14 mouse cellular contexts compared by ENCODE assay signal in genomic region chr2:168125288-168126089, GRCm38 (mm10). TPM values are rescaled to one million over a fixed set of nuclear protein-coding genes. Genes with fewer than 3 reads are reported as not detected.
DNase-seq lines count a peak whose midpoint lies in the region; ATAC-seq and TF ChIP-seq lines count a peak whose summit lies in the region.
"Had no signal": no experiment of that assay in that cellular context is flagged by ENCODE, and none has a peak within 500 bp of the region (broad histone marks: within the 10 kb centered on the region; RNA-seq: fewer than 3 reads in every experiment).

No protein-coding gene starts in this region.

- H3K4me2 ChIP-seq in heart, embryonic 15.5 days, result no peak overlapping the region; the same call in 1 of the 2 replicates
- no peak overlapping the region for H3K4me2 ChIP-seq in midbrain, embryonic 11.5 days
- H3K4me2 ChIP-seq in midbrain, embryonic 14.5 days (ENCODE audit: low read length), result no peak overlapping the region
- H3K4me2 ChIP-seq: limb, embryonic 13.5 days had no signal

- H3K36me3 ChIP-seq in heart, embryonic 15.5 days, result no peaks in the 10 kb centered on the region
- H3K36me3 ChIP-seq in midbrain, embryonic 11.5 days (ENCODE audit: control insufficient read depth, insufficient read depth, low read length), result no peaks in the 10 kb centered on the region
- H3K36me3 ChIP-seq in midbrain, embryonic 14.5 days (ENCODE audit: control insufficient read depth, insufficient read depth, low read length), result no peaks in the 10 kb centered on the region
- no peaks in the 10 kb centered on the region for H3K36me3 ChIP-seq in ES-E14 (ENCODE audit: control insufficient read depth, insufficient read depth, low read length, poor library complexity, severe bottlenecking)
- H3K36me3 ChIP-seq: limb, embryonic 13.5 days had no signal

- H3K4me1 ChIP-seq in heart, embryonic 15.5 days (replicated peaks), result peaks cover 36% of the 10 kb centered on the region
- peaks cover 11% of the 10 kb centered on the region for H3K4me1 ChIP-seq in midbrain, embryonic 11.5 days (ENCODE audit: control insufficient read depth, insufficient read depth, low read length)
- H3K4me1 ChIP-seq in midbrain, embryonic 14.5 days (ENCODE audit: control insufficient read depth, insufficient read depth, low read length), result 0 out of 2 replicates have a peak, but pooled peaks cover 3% of the 10 kb centered on the region
- H3K4me1 ChIP-seq in ES-E14 (ENCODE audit: control insufficient read depth in 2 of 2, insufficient read depth in 2 of 2, low read length in 2 of 2, poor library complexity in 1 of 2), result peaks cover 0 to 21% of the 10 kb centered on the region in 2 experiments; a peak in 2 of 4 replicates

- H3K27me3 ChIP-seq in heart, embryonic 15.5 days, result no peaks in the 10 kb centered on the region
- H3K27me3 ChIP-seq in midbrain, embryonic 11.5 days (ENCODE audit: control insufficient read depth, insufficient read depth, low read length), result no peaks in the 10 kb centered on the region
- no peaks in the 10 kb centered on the region for H3K27me3 ChIP-seq in midbrain, embryonic 14.5 days (ENCODE audit: control insufficient read depth, insufficient read depth, low read length)
- H3K27me3 ChIP-seq: limb, embryonic 13.5 days had no signal

- H3K4me3 ChIP-seq in heart, embryonic 15.5 days, result no peak overlapping the region
- H3K4me3 ChIP-seq in midbrain, embryonic 11.5 days (ENCODE audit: low read depth, low read length), result no peak overlapping the region
- no peak overlapping the region for H3K4me3 ChIP-seq in midbrain, embryonic 14.5 days (replicated peaks; ENCODE audit: low read depth, low read length)
- H3K4me3 ChIP-seq in ES-E14 (ENCODE audit: insufficient read depth in 1 of 2, low read depth in 1 of 2, low read length in 2 of 2, poor library complexity in 1 of 2, severe bottlenecking in 1 of 2), result no peak overlapping the region
- H3K4me3 ChIP-seq: limb, embryonic 13.5 days had no signal

- no peak overlapping the region for H3K9ac ChIP-seq in heart, embryonic 15.5 days
- H3K9ac ChIP-seq in midbrain, embryonic 11.5 days (ENCODE audit: low read length), result peak overlapping the region; percentile 33; the same call in 1 of the 2 replicates
- no peak overlapping the region for H3K9ac ChIP-seq in midbrain, embryonic 14.5 days (replicated peaks; ENCODE audit: low read length)
- no peak overlapping the region for H3K9ac ChIP-seq in ES-E14 (ENCODE audit: insufficient read depth, low read depth, low read length, poor library complexity, severe bottlenecking)
- H3K9ac ChIP-seq: limb, embryonic 13.5 days had no signal

- intact Hi-C loops in heart, postnatal 10 days (cut with DNase I), result no loop called here

- peak overlapping the region; percentile 38 for H3K27ac ChIP-seq in heart, embryonic 15.5 days
- no peak overlapping the region for H3K27ac ChIP-seq in midbrain, embryonic 11.5 days (ENCODE audit: low read depth, low read length)
- H3K27ac ChIP-seq in midbrain, embryonic 14.5 days (replicated peaks; ENCODE audit: low read depth, low read length), result no peak overlapping the region
- no peak overlapping the region for H3K27ac ChIP-seq in ES-E14 (ENCODE audit: insufficient read depth, low read depth, low read length, poor library complexity, severe bottlenecking)

- in situ Hi-C loops in ES-E14 (cut with MboI; ENCODE audit: low sequenced_read_pairs in 2 of 2, unreplicated experiment in 2 of 2), result loop anchor here in 1 of 2 experiments (10.0 kb wide), 1 partner anchor 79 kb away; the partner anchor contains the start of gene Adnp

- WGBS in heart, embryonic 15.5 days, result 40% methylated on average over 11 of the region's 11 CpGs
- 28% methylated on average over 11 of the region's 11 CpGs for WGBS in midbrain, embryonic 11.5 days
- WGBS in midbrain, embryonic 14.5 days, result 23% methylated on average over 11 of the region's 11 CpGs

- DNase-seq in heart, postnatal 10 days, result no peak
- peak; percentile 82 for DNase-seq in midbrain, embryonic 11.5 days (ENCODE audit: low spot score, missing footprints)
- DNase-seq in midbrain, embryonic 14.5 days, result no peak
- DNase-seq in ES-E14 (ENCODE audit: low read depth, low spot score) (no peak), ZHBTc4 (ENCODE audit: low read depth, low spot score) (peak; percentile 85)
- DNase-seq in layer of hippocampus, adult 9-10 months (ENCODE audit: low spot score), result no peak
- DNase-seq: cerebellum, postnatal 25 days; kidney, adult 8-10 months; lung, postnatal 36 days had no signal

- H3K9me3 ChIP-seq in heart, embryonic 15.5 days (replicated peaks), result no peaks in the 10 kb centered on the region
- H3K9me3 ChIP-seq in midbrain, embryonic 11.5 days (ENCODE audit: control insufficient read depth, low read length), result no peaks in the 10 kb centered on the region
- H3K9me3 ChIP-seq in midbrain, embryonic 14.5 days (ENCODE audit: control insufficient read depth, low read length), result no peaks in the 10 kb centered on the region
- no peaks in the 10 kb centered on the region for H3K9me3 ChIP-seq in ES-E14 (ENCODE audit: control insufficient read depth, insufficient read depth, low read depth, low read length)
- H3K9me3 ChIP-seq: limb, embryonic 13.5 days had no signal

- ATAC-seq in heart, embryonic 15.5 days (replicated peaks; ENCODE audit: insufficient number of reproducible peaks, insufficient read depth, low FRiP score, low read depth), result no peak
- ATAC-seq in midbrain, embryonic 11.5 days (ENCODE audit: low FRiP score), result 0 out of 2 replicates have a peak, but pooled peaks have one; percentile 15
- no peak for ATAC-seq in midbrain, embryonic 14.5 days (ENCODE audit: low FRiP score, low TSS enrichment)
- ATAC-seq in erythroid progenitor cell, adult 5-6 weeks (replicated peaks; ENCODE audit: low FRiP score, poor library complexity, severe bottlenecking), result no peak
- ATAC-seq: CD4-positive, CD25-positive, alpha-beta regulatory T cell, adult 4 months had no signal

TF ChIP-seq in ES-E14, 5 proteins besides CTCF, POLR2A, EP300 and RAD21:
- TF ChIP-seq ZNF384 (IDR thresholded peaks at IDR 0.05; ENCODE audit: low read depth, low read length) (no peak), CHD2 (IDR thresholded peaks at IDR 0.05; ENCODE audit: low read depth, low read length) (no peak), HCFC1 (IDR thresholded peaks at IDR 0.05; ENCODE audit: borderline replicate concordance, insufficient read depth, low read length) (peak; percentile 61)
TF ChIP-seq in ES-E14: peak in this region for 1.

RNA-seq across cellular contexts. Expression of gene Pard6b, which starts 44.7 kb away (rescaled TPM):
- polyA plus RNA-seq in heart, embryonic 15.5 days (2015; fragmentation: Nextera tagmentation; extraction: Ambion mirVana), result 5.3 and 7.1 TPM in 2 replicates
- 1 to 10 TPM; 3.4 to 4.9 TPM for total RNA-seq in heart, postnatal 10 days (2021)
- polyA plus RNA-seq in midbrain, embryonic 11.5 days (2014; fragmentation: Nextera tagmentation; extraction: Ambion mirVana), result 6.5 and 8.0 TPM in 2 replicates
- polyA plus RNA-seq in midbrain, embryonic 14.5 days (2014; fragmentation: Nextera tagmentation; extraction: Ambion mirVana), result 8.2 and 9.2 TPM in 2 replicates
- total RNA-seq in ES-E14 (2012; rRNA removed), result 11.6 and 15.3 TPM in 2 replicates
- total RNA-seq in erythroid progenitor cell, adult 5-6 weeks (2015; ENCODE audit: low replicate concordance), result not detected in 2 replicates
- total RNA-seq in erythroid progenitor cell, adult 5-6 weeks (2017; ENCODE audit: low replicate concordance), result 0.13 TPM in 1 of 2 replicates, not detected in the other
- total RNA-seq: monocyte, adult 5-6 weeks had no signal

Comparison
In these comparisons a context has a peak if more than half of its experiments do, and no peak if none do; other contexts are left out.
1. DNase-seq: peak in midbrain, embryonic 11.5 days (single experiment) and ZHBTc4 (single experiment); none in heart, postnatal 10 days (0 of 2), midbrain, embryonic 14.5 days (single experiment), ES-E14 (single experiment) and layer of hippocampus, adult 9-10 months (single experiment).